Mouse (Mus musculus): ENCODE measurements around the gene Matn3.

DNA sequence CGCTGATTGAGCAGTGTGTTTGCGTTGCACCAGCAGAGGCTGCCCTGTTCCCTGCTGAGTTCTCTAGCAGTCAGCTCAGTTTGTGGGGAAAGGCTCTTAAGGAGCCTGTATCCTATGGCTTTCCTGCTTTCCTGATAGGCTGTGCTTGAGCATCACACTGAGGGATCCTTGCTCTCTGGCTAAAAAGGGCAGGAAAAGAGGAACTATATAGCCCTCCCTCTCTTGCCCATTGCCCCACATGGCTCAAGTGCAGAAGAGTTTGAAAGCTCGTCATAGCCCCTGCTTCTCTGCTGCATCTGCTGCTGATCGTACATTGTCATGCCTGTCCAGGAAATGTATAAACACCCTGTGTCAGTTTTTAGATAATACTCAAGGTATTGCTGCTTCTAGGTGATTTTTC is 59.4 kb downstream of the Matn3 start:
- TF ChIP-seq CTCF (IDR thresholded peaks at IDR 0.05; ENCODE audit: control insufficient read depth, insufficient read depth, low read length), result no peak
- TF ChIP-seq POLR2A (IDR thresholded peaks at IDR 0.05; ENCODE audit: borderline replicate concordance, control insufficient read depth, low read depth, low read length), result no peak
